Mouse (Mus musculus) bone marrow, adult 2 months (tissue): ENCODE results near the gene Gprc5d.

Source experiments
- CTCF ChIP-seq: fragments of 200-500 bp; IDR thresholded peaks from 2 replicates; pipeline ENCODE4 v1.5.1; 2011; ENCODE audit warnings: low read length, control low read depth; ENCODE audit not compliant: control insufficient read depth, insufficient read depth
- POLR2A ChIP-seq: fragments of 200-500 bp; IDR thresholded peaks from 2 replicates; pipeline ENCODE4 v1.6.1; 2011; ENCODE audit warnings: low read depth, mild to moderate bottlenecking, control low read depth, low read length, borderline replicate concordance; ENCODE audit not compliant: control insufficient read depth

- TF ChIP-seq CTCF, result no peak
- no peak for TF ChIP-seq POLR2A
Observed at GRCm38 (mm10) chr6:135066795-135067445, 51.2 kb downstream of the Gprc5d start.
